Mouse (Mus musculus): ENCODE results near the gene Fam171a1. TPM values are rescaled to one million over a fixed set of nuclear protein-coding genes. Genes with fewer than 3 reads are reported as not detected.

Gene Fam171a1
- polyA plus RNA-seq, 1 experiment from 2014 or later = 3.4 TPM

DNA sequence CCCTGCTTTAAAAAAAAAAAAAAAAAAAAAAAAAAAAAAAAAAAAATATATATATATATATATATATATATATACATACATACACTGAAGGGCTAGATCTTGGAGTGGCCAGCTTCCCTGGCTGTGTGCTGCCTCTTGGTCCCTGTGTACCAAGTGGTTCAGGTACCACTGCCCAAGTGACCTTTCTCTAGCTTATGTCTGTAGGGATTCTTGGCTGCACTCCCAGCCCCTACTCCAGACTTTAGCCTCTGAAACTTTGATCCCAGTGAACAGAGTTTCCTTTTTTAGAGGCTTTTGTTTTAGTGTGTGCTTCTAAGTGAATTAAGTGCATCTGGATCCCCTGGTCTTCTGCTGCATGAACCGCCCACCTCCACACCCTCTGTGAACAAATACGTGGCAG is 24.3 kb downstream of the Fam171a1 start:
- DNase-seq (ENCODE audit: low spot score) = no peak

DNA sequence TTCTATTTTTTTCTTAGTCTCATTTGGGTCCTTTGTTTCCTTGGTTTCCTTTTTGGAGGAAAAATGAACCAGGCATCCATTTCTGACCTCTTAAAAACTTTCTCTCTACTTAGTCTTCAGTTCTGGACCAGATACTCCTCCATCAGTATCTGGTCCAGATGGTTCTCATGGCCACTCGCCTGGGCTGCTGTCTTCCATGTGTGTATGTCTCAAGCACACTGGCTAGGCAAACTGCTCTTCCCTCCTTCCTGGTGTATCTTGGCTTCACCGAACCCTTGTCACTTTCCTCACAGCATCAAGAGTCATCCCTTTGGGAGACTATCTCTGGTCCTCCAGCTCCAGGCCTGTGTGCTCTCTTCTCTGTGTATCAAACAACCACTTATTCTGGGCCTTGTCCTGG is 25.0 kb downstream of the Fam171a1 start:
- no peak for DNase-seq (ENCODE audit: low spot score)

DNA sequence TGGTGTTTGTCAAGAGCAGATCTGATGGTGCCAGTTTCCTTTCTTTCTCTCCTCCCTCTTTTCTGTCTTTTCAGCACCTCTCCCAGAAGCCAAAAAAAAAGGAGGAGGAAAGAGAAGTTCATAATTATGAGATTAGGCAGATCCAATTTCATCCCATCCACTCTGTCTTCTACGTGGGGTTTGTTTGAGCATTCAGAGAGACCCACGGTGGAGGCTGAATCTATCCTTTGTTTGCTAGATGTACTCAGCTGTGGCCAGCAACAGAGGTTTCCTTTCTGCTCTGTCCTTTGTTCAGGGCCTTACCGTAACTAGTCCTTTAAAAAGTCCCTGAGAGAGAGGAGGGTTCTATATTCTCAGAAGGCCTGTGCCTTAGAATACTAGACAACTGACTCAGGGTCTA is 25.6 kb downstream of the Fam171a1 start:
- DNase-seq (ENCODE audit: low spot score) = no peak

DNA sequence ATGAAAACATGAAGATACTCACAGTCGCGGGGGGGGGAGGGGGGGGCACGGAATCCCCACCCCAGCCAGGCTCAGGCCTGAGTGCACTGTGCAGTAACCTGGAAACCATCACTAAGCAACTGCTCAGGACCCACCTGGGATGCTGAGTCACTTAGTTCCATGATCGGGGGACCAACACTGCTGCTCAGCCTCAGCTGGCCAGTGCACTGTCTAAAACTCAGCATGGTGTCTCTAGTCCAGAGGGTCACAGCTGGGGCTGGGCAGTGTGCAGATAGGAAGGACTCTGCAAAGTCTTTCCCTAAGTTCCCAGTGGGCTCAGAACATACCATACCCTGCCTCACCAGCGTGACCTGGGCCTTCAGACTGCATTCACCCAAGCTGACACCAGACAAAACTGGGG is 26.6 kb downstream of the Fam171a1 start:
- DNase-seq (ENCODE audit: low spot score) = no peak

DNA sequence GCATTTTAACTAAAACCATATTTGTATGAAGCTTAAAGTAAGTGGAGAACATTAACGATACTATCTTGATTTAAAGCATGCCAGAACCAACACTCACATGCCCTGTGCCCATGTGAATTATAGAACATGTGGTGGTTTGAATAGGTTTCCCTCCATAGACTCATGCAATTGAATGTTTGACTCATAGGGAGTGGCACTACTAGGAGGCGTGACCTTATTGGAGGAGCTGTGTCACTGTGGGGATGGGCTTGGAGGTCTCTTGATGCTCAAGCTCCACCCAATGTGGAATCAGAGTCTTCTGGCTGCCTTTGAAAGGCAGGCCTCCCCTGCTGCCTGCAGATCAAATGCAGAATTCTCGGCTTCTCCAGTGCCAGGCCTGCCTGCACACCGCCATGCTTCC is 27.8 kb downstream of the Fam171a1 start:
- DNase-seq (ENCODE audit: low spot score) = no peak

DNA sequence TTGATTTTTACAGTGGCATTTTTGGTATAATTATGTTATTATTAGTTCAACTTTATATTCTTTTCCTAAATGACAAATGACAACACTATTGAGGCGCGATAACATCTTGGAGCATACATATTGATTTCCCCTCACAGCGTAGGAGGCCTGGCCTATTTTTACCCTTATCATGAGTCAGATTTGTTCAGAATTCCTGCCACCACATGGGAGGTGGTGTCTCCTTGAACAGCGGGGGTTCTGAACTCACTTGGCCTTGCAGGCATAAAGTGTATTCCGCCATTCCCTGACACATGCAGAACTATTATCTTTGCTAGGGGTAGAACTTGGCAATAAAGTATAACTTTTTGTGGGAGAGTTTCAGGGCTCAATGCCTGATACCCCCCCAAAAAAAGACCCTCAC is 30.3 kb downstream of the Fam171a1 start:
- DNase-seq (ENCODE audit: low spot score) = no peak

DNA sequence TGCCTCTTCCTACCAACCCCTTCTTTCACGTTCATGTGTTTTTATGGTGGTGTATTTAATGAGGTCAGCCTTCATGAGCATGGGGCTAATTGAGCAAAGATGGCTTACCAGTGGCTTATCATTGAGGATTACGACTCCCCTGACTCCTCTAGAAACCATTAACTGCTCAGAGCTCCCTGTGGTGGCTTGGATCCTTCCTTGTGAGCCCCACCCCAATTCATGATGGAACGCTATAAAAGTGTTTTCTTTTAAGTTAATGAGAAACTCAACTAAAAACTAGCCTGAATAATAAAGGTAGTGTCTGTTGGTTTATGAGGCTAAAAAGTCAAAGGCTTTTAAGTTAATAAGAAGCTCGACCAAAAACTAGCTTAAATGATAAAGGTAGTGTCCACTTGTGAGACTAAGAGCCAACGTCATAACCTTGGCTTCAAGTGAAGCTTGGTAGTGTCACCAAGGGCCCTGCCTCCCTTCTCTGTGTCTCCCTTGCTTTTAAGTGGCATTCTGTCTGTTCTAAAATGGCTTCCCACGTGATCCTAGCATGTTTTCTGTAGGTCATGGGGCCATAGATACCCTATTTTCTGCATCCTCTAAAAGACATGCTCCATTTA is 33.6 kb downstream of the Fam171a1 start:
- DNase-seq (ENCODE audit: low spot score) = no peak

DNA sequence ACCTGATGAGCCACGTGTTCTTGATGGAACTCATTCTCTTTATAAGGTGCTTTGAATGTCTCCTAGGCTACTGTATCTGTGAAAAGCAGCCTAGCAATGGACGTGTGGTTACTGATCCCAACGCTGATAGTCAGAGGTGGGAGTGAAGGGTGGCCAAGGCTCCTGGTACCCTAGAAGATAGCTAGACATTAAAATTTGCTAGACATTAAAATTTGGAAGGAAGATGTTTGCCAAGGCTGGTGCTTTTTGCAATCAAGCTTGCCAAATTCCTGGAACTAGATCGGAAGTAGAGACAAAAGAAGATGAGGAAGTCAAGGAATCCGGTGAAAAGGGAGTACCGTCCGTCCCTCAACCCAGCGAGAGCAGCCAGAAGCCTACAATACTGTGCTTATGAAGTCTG is 34.7 kb downstream of the Fam171a1 start:
- DNase-seq (ENCODE audit: low spot score) = no peak

DNA sequence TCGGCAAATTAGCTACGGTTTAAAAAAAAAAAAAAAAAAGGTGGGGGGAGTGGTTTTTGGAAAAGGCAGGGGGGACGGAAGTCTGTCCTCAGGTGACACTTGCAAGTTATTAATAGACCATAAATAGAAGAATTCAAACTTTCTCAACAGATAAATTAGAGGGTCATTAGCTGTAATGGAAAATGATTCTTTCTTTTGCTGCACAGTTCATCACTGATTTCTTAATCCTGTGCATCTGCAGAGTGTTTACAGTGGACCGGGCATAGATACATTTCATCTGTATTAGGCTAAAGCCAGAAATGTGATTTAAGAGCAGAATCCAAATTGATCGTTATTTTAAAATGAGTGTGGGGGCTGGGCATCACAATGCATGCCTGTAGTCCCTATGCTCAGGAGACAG is 36.3 kb downstream of the Fam171a1 start:
- DNase-seq (ENCODE audit: low spot score) = no peak

DNA sequence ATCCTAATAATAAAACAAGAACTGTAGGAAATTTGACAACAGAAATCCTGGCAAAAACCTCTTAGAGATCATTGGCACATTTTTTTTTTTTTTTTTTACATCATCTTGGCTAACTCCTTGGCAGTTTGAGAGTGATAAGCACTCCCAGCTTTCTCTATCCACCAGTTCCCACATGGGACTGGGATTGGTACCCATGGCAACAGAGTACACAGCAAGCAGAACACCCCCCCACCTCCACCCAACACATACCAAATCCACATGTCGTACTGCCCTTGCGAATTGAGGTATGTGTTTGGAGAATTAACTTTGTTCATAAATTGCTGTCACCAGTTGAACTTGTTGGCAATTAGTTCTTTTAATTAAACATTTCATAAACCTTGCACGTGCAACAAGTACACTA is 37.3 kb downstream of the Fam171a1 start:
- no peak for DNase-seq (ENCODE audit: low spot score)

DNA sequence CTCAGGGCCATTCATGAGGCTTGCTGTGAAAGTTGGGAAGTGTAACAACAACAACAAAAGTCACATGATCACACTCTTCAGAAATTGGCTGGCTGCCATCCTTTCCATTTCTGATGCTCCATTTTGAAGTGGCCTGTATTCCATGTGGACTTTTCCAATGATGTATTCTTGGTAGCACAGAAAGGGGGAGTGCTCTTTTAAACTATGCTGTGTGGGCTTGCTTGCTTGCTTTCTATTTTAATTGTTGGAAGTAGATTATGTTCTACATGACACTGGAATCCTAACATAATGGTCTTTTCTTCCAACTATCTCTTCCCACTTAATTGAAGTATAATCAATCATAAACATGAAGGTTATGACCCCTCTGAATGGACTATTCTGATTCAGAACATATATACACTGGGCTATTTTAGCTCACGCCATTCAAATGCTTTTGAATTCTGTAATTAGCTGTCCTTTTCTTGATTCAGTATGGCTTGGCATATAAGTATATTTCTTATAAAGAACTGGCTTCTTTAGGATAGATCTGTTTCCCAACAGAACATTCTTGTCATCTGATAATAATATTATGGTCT is 40.2 kb downstream of the Fam171a1 start:
- no peak for DNase-seq (ENCODE audit: low spot score)

DNA sequence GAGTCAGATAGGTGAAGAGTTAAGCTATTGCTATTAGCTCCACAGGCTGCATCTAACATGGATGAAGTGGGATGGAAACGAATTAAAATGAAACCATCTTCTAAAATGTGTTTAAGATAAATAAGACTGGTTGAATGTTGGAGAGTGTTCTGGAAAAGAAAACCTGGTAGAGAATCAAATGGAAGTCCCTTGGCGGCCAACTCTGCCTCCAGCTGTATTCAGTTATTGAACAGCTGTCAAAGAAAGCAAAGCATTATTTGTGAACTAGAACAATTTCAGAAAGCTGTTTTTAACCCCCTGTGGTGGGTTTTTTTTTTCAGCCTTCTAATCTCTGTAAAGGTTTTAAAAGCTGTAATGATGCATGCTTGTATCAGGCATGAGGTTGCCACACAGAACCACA is 41.0 kb downstream of the Fam171a1 start:
- no peak for DNase-seq (ENCODE audit: low spot score)

DNA sequence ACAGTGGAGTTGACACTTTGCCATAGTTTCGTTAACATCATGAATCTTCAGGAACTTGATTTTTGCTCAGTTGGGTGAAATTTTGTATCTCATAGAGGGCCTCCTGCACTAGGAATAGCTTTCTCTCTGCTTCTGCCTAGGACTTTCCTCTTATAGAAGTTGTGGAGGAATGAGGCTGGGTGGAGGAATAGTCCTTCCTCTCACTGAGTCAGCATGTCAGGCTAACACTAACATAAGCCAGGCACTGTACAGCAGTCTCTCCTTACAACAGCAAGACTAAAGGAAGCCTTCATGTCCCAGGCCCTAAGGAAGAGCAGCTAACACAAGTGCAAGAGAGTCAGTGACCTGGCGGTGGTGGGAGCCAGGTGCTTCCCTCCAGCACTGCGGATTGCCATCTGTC is 43.0 kb downstream of the Fam171a1 start:
- DNase-seq (ENCODE audit: low spot score) = no peak

DNA sequence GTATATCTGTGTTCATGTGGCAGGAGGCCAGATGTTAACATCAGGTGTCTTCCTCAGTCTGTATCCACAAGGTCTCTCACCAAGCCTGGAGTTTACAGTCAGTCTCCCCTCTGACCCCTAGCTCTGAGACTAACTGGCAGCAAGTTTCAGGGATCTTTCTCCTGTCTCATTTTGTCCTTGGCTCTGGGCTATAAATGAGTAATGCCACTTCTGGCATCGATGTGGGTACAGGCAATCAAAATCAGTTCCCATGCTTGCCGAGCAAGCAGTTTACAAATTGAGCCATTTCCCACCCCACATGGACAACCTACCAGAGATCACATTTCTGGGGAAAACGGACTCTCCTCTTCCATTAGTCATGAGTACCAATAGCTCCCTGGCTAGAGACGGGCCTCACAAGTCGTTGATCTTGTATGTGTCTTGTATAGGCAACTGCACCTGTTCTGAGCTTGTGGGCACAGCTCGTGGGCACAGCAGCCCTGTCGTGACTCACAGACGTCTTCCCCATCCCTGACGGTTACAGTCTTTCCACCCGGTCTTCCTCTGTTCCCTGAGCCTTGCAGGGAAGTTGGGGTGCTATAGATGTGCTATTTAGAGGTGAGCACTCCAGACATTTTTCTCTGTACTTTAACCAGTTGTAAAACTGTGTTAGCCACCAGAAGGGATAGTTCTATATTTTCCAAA is 43.8 kb downstream of the Fam171a1 start:
- DNase-seq (ENCODE audit: low spot score) = no peak

DNA sequence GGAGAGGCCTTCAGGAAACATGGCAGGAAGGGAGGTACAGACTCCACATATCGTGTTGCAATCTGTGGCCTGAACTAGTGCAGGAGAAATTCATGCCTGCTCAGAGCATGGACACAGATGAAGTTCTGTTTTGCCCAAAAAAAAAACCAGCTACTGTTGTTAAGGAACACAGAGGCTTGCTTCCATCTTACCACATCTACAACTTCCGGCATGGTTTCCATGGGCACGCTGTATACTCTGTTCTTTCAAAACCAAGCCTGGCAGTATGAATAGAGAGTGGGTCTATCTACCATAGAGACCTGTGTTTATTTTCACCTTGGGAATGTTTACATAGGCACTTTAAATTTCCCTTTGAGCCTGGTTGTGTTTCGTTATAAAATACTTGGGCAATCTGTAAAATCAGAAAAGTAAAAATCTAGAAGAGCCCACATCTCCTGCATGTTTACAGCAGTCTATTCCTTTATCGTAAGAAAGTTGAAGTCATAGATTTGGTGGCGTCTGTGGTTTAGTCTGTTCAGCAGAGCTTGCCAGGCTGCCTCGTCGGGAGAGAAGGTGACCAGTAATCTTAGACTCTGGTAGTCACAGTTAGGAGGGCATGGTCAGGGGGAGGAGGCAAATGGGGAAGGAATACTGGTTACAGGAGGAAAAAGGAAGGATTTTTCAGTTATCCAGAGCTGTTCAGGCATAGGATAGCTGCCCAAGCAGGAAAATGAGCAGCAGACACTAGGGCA is 44.8 kb downstream of the Fam171a1 start:
- DNase-seq (ENCODE audit: low spot score) = peak; percentile 7

DNA sequence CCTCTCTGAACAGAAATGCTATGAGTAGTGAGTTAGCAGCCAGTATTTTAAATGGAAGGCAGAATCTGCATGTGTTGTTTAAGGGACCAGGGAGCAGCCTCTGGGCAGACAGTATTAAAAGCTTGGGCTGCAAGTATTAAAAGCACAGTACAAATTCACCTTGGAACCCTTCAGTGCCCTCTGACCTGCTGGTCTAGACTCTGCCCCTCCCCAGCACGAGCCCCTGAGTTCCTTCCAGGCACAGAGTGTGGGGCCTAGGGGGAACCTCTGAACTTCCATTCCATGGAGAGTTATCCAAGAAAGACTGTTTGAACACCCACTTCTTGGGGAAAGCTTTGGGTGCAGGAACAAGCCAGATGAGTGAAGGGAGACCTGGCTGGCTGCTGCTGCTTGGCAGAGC is 47.6 kb downstream of the Fam171a1 start:
- DNase-seq (ENCODE audit: low spot score) = no peak

DNA sequence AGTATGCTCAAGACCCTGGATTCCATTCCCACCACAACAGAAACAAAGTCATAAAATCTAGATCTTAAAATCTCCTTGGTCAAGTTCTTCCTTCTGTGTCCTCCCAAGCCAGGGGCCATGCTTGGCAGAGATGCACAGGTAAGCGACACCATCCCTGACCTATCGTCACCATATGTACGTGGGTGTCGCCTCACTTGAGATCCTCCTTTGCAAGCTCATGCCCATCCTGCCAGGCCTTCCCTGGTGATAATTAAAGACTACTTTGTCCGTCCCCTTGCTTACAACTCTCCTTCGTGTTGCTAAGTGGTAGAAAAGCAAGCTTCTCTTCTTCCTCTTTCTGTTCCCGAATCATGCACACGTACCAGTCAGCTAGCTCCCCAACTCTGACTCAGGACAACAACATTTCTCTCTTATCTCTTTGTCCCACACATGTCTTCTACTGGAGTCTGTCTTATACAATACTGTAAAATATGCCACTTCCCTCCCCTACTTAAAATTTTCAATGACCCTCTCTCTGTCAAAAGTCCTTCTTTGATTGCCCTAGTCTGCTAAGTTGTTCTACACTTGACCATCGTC is 49.6 kb downstream of the Fam171a1 start:
- DNase-seq (ENCODE audit: low spot score) = no peak

DNA sequence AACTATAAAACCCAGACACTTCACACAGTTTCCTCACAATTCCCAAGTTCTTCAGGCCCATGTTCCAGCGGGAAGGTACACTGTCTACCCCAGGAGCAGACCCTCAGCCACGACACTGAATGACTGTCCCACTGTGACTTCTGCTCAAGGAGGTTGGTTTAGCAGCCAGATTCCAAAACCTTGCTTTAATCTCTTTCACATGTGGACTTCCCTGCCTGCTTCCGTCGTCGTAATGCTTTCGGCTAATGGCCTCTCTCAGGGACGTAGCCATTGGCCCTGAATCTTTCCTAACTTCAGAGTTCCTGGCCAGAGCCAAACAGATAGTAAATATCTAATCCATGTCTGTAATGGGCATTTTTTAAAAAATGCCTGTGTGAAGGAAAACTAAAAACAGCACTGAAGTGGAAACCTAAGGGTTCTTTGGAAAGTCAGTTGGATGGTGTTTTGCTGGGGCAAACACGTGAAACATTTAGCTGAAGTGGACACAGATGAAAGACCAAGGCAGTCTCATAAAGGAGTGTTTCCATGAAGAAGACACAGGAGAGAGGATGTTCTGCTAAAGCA is 51.1 kb downstream of the Fam171a1 start:
- no peak for DNase-seq (ENCODE audit: low spot score)

DNA sequence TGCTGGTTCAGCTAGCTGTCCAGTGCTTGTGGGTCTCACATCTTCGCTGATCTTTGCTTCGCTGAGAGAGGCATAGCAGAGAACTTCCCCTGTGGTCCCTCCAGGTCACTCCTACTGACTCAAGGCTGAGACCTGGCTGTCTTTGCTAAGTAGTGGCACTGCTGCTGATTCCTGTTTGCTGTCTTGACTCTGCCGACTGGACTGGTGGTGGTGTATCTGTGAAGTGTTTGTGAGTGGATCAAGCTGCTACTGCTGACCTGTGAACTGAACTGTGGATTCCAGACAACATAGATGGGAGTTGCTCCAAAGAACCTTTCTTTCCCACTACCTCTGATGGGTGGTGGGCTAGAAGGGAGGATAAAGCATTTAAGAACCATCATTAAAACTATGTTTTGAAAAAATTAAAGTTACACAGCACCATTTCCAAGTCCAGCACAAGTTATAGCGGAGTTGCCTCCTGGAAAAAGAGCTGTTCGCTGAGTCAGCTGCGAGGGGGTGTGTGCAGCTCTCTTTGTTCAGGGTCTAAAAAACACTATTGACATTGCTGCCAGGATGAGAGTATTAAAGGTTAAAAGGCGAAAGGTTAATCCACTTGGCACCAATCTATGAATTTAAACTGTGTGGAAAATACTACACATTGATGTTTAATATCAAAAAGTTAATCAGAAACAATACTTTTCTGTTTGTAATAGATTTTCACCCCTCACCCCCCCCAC is 52.0 kb downstream of the Fam171a1 start:
- no peak for DNase-seq (ENCODE audit: low spot score)

DNA sequence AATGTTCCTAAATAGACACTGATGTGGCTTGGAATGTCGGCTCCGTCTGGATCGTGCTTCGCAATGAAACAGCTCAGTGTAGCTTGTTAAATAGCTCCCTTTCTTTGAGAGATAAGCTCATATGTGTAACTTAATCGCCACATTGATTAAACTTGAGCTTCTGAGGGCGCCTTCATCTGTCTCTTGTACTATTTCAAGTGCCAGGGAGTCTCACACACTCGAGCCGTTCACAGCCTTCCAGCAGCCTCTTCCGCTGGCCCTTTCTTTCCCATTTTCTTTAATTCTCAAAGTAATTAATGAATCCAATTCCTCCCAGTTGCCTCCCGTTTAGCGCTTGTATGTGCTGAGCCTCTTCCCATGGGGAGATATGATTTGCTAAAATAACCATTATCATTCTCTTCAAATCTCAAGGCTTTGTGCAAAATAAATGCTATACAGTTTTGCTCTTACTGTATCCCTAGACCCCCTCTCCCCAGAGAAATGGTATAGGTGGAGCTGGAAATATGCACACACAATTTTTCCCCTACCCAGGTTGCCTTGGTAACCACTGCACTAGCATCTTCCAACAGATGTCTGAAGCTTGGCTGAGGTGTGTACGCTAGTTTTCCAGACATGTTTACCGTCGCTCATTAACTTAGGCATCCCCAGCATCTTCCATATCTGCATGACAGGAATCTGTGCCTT is 54.8 kb downstream of the Fam171a1 start:
- DNase-seq (ENCODE audit: low spot score) = no peak

DNA sequence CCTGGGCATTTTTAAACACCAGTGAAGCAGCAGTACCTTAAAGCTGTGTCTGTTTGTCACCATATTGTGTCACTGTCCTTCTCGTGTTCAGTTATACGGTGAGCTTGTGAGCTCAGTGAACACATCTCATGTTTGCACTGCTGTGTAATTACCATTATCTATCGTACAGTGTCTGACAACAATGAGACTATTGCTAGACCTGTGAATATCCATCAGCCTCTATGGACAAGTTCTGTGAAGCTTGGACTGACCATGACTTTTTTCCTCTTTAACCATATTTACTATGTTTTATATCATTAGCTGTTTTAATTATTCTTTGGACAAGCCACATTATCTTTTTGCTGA is 55.4 kb downstream of the Fam171a1 start:
- DNase-seq (ENCODE audit: low spot score) = no peak

Data from thymus, postnatal 0 days (tissue).